Mouse (Mus musculus): Measurements from ENCODE around the gene Btn2a2. TPM values are rescaled to one million over a fixed set of nuclear protein-coding genes. Genes with fewer than 3 reads are reported as not detected.

Gene Btn2a2
- polyA plus RNA-seq, 1 experiment = 0.27 TPM

- Histone ChIP-seq H3K4me3 (ENCODE audit: control insufficient read depth, insufficient read depth, low read length) (no peak overlapping the region), H3K27me3 (ENCODE audit: control insufficient read depth, insufficient read depth, low read length) (no peaks in the 10 kb centered on the region), H3K27ac (ENCODE audit: control insufficient read depth, insufficient read depth, low read length) (no peak overlapping the region), H3K36me3 (ENCODE audit: control insufficient read depth, insufficient read depth, low read length) (no peaks in the 10 kb centered on the region), H3K4me1 (replicated peaks; ENCODE audit: control insufficient read depth, insufficient read depth, low read length) (no peaks in the 10 kb centered on the region)
- WGBS = 73% methylated on average over 7 of the region's 7 CpGs
- no peak for DNase-seq
- TF ChIP-seq CTCF (IDR thresholded peaks at IDR 0.05; ENCODE audit: borderline replicate concordance, control insufficient read depth, extremely low read depth, insufficient read depth, low read length, poor library complexity) (no peak), POLR2A (IDR thresholded peaks at IDR 0.05; ENCODE audit: control insufficient read depth, extremely low read depth, insufficient read depth, low read length, poor library complexity) (no peak)
Measured at GRCm38 (mm10) chr13:23499943-23500342, 11.3 kb upstream of the Btn2a2 start.

GRCm38 (mm10) chr13:23498653-23499052 lies 10.0 kb upstream of the Btn2a2 start:
- no peaks in the 10 kb centered on the region for H3K4me1 ChIP-seq (replicated peaks; ENCODE audit: control insufficient read depth, insufficient read depth, low read length)
- no peak overlapping the region for H3K27ac ChIP-seq (ENCODE audit: control insufficient read depth, insufficient read depth, low read length)
- no peaks in the 10 kb centered on the region for H3K36me3 ChIP-seq (ENCODE audit: control insufficient read depth, insufficient read depth, low read length)
- 63% methylated on average over 10 of the region's 10 CpGs for WGBS
- TF ChIP-seq POLR2A (IDR thresholded peaks at IDR 0.05; ENCODE audit: control insufficient read depth, extremely low read depth, insufficient read depth, low read length, poor library complexity) = no peak
- TF ChIP-seq CTCF (IDR thresholded peaks at IDR 0.05; ENCODE audit: borderline replicate concordance, control insufficient read depth, extremely low read depth, insufficient read depth, low read length, poor library complexity) = no peak
- H3K27me3 ChIP-seq (ENCODE audit: control insufficient read depth, insufficient read depth, low read length) = no peaks in the 10 kb centered on the region
- DNase-seq = no peak
- H3K4me3 ChIP-seq (ENCODE audit: control insufficient read depth, insufficient read depth, low read length) = no peak overlapping the region

GRCm38 (mm10) chr13:23497656-23498321 lies 9.1 kb upstream of the Btn2a2 start:
- no peak overlapping the region for H3K4me3 ChIP-seq (ENCODE audit: control insufficient read depth, insufficient read depth, low read length)
- no peaks in the 10 kb centered on the region for H3K36me3 ChIP-seq (ENCODE audit: control insufficient read depth, insufficient read depth, low read length)
- H3K27ac ChIP-seq (ENCODE audit: control insufficient read depth, insufficient read depth, low read length) = no peak overlapping the region
- H3K27me3 ChIP-seq (ENCODE audit: control insufficient read depth, insufficient read depth, low read length) = no peaks in the 10 kb centered on the region
- 78% methylated on average over 19 of the region's 19 CpGs for WGBS
- no peaks in the 10 kb centered on the region for H3K4me1 ChIP-seq (replicated peaks; ENCODE audit: control insufficient read depth, insufficient read depth, low read length)
- no peak for DNase-seq
- TF ChIP-seq CTCF (IDR thresholded peaks at IDR 0.05; ENCODE audit: borderline replicate concordance, control insufficient read depth, extremely low read depth, insufficient read depth, low read length, poor library complexity) = no peak
- no peak for TF ChIP-seq POLR2A (IDR thresholded peaks at IDR 0.05; ENCODE audit: control insufficient read depth, extremely low read depth, insufficient read depth, low read length, poor library complexity)

- DNase-seq = no peak
- Histone ChIP-seq H3K4me1 (replicated peaks; ENCODE audit: control insufficient read depth, insufficient read depth, low read length) (0 out of 2 replicates have a peak, but pooled peaks cover 2% of the 10 kb centered on the region), H3K36me3 (ENCODE audit: control insufficient read depth, insufficient read depth, low read length) (no peaks in the 10 kb centered on the region), H3K27ac (ENCODE audit: control insufficient read depth, insufficient read depth, low read length) (no peak overlapping the region), H3K4me3 (ENCODE audit: control insufficient read depth, insufficient read depth, low read length) (no peak overlapping the region), H3K27me3 (ENCODE audit: control insufficient read depth, insufficient read depth, low read length) (no peaks in the 10 kb centered on the region)
- TF ChIP-seq CTCF (IDR thresholded peaks at IDR 0.05; ENCODE audit: borderline replicate concordance, control insufficient read depth, extremely low read depth, insufficient read depth, low read length, poor library complexity) (no peak), POLR2A (IDR thresholded peaks at IDR 0.05; ENCODE audit: control insufficient read depth, extremely low read depth, insufficient read depth, low read length, poor library complexity) (no peak)
- WGBS = 93% methylated on average over 6 of the region's 6 CpGs
Measured at GRCm38 (mm10) chr13:23495526-23495925, 6.9 kb upstream of the Btn2a2 start.

- Histone ChIP-seq H3K27ac (ENCODE audit: control insufficient read depth, insufficient read depth, low read length) (no peak overlapping the region), H3K36me3 (ENCODE audit: control insufficient read depth, insufficient read depth, low read length) (no peaks in the 10 kb centered on the region), H3K4me1 (replicated peaks; ENCODE audit: control insufficient read depth, insufficient read depth, low read length) (0 out of 2 replicates have a peak, but pooled peaks cover 5% of the 10 kb centered on the region), H3K27me3 (ENCODE audit: control insufficient read depth, insufficient read depth, low read length) (no peaks in the 10 kb centered on the region), H3K4me3 (ENCODE audit: control insufficient read depth, insufficient read depth, low read length) (no peak overlapping the region)
- TF ChIP-seq POLR2A (IDR thresholded peaks at IDR 0.05; ENCODE audit: control insufficient read depth, extremely low read depth, insufficient read depth, low read length, poor library complexity) (no peak), CTCF (IDR thresholded peaks at IDR 0.05; ENCODE audit: borderline replicate concordance, control insufficient read depth, extremely low read depth, insufficient read depth, low read length, poor library complexity) (no peak)
- DNase-seq = no peak
- WGBS = 37% methylated on average over 14 of the region's 14 CpGs
Measured at GRCm38 (mm10) chr13:23491990-23492389, 3.3 kb upstream of the Btn2a2 start.

- no peak for DNase-seq
- no peaks in the 10 kb centered on the region for H3K27me3 ChIP-seq (ENCODE audit: control insufficient read depth, insufficient read depth, low read length)
- H3K27ac ChIP-seq (ENCODE audit: control insufficient read depth, insufficient read depth, low read length) = no peak overlapping the region
- no peaks in the 10 kb centered on the region for H3K36me3 ChIP-seq (ENCODE audit: control insufficient read depth, insufficient read depth, low read length)
- WGBS = 54% methylated on average over 1 of the region's 1 CpGs
- H3K4me1 ChIP-seq (replicated peaks; ENCODE audit: control insufficient read depth, insufficient read depth, low read length) = 0 out of 2 replicates have a peak, but pooled peaks cover 5% of the 10 kb centered on the region
- H3K4me3 ChIP-seq (ENCODE audit: control insufficient read depth, insufficient read depth, low read length) = no peak overlapping the region
- TF ChIP-seq CTCF (IDR thresholded peaks at IDR 0.05; ENCODE audit: borderline replicate concordance, control insufficient read depth, extremely low read depth, insufficient read depth, low read length, poor library complexity) (no peak), POLR2A (IDR thresholded peaks at IDR 0.05; ENCODE audit: control insufficient read depth, extremely low read depth, insufficient read depth, low read length, poor library complexity) (no peak)
Measured at GRCm38 (mm10) chr13:23491263-23491662, 2.6 kb upstream of the Btn2a2 start.

All from thymus, adult 2 months (tissue).